Mouse (Mus musculus) heart, adult 18-20 months (tissue): ENCODE data around the gene 2010300C02Rik. TPM values are rescaled to one million over a fixed set of nuclear protein-coding genes. Genes with fewer than 3 reads are reported as not detected.

ENCODE experiments used
- DNase-seq, 2 experiments: peaks; one replicate each; pipeline ENCODE4 v3.0.0; 2021 to 2022; ENCODE audit warnings: mixed read lengths in 1 of 2
- total RNA-seq, 2 experiments: library from RNA; stranded (reverse); gene quantifications; 2 replicates each; pipeline ENCODE4 v1.2.3; 2021

The 2010300C02Rik gene
- total RNA-seq, 2 experiments from 2014 or later: 1.0 to 1.4 TPM

GRCm38 (mm10) chr1:37711596-37712356 is 8.1 kb downstream of the 2010300C02Rik start:
- DNase-seq: no peak

- no peak for DNase-seq
These were observed 8.8 kb downstream of the 2010300C02Rik start for GRCm38 (mm10) chr1:37711082-37711481.

- DNase-seq: no peak
These were observed 10.1 kb downstream of the 2010300C02Rik start for GRCm38 (mm10) chr1:37709736-37710135.

- peak; percentile 59 to 74 for DNase-seq
These were observed 11.5 kb downstream of the 2010300C02Rik start for GRCm38 (mm10) chr1:37708270-37708955.

- no peak for DNase-seq
These were observed 17.6 kb downstream of the 2010300C02Rik start for GRCm38 (mm10) chr1:37702326-37702725.

GRCm38 (mm10) chr1:37698852-37699439 is 20.9 kb downstream of the 2010300C02Rik start:
- DNase-seq: peak; percentile 24 to 28

GRCm38 (mm10) chr1:37698186-37698839 is 21.6 kb downstream of the 2010300C02Rik start:
- no peak for DNase-seq

GRCm38 (mm10) chr1:37696918-37697317 is 23.0 kb downstream of the 2010300C02Rik start:
- no peak for DNase-seq

- DNase-seq: no peak
These were observed 24.2 kb downstream of the 2010300C02Rik start for GRCm38 (mm10) chr1:37695732-37696131.

GRCm38 (mm10) chr1:37694417-37694816 is 25.5 kb downstream of the 2010300C02Rik start:
- DNase-seq: peak; percentile 73 to 78

- DNase-seq: no peak
These were observed 28.7 kb downstream of the 2010300C02Rik start for GRCm38 (mm10) chr1:37691179-37691578.

GRCm38 (mm10) chr1:37690665-37691064 is 29.2 kb downstream of the 2010300C02Rik start:
- DNase-seq: no peak

- no peak for DNase-seq
These were observed 30.2 kb downstream of the 2010300C02Rik start for GRCm38 (mm10) chr1:37689730-37690129.

- DNase-seq: no peak
These were observed 31.5 kb downstream of the 2010300C02Rik start for GRCm38 (mm10) chr1:37688351-37688750.

GRCm38 (mm10) chr1:37687515-37687914 is 32.4 kb downstream of the 2010300C02Rik start:
- DNase-seq: peak; percentile 22 to 25

GRCm38 (mm10) chr1:37686953-37687441 is 32.9 kb downstream of the 2010300C02Rik start:
- DNase-seq: no peak

GRCm38 (mm10) chr1:37678327-37679123 is 41.4 kb downstream of the 2010300C02Rik start:
- DNase-seq: peak; percentile 66 to 89

GRCm38 (mm10) chr1:37676967-37677512 is 42.8 kb downstream of the 2010300C02Rik start:
- DNase-seq: no peak

GRCm38 (mm10) chr1:37675444-37675843 is 44.4 kb downstream of the 2010300C02Rik start:
- DNase-seq: no peak

GRCm38 (mm10) chr1:37674266-37674665 is 45.6 kb downstream of the 2010300C02Rik start:
- DNase-seq: no peak

- no peak for DNase-seq
These were observed 48.6 kb downstream of the 2010300C02Rik start for GRCm38 (mm10) chr1:37671316-37671715.
